Mouse (Mus musculus) hindlimb bud, embryonic 11.5 days (tissue): ENCODE measurements around the gene Ect2.

Experiments used
- DNase-seq: peaks from one replicate; pipeline ENCODE4 v3.0.0-alpha.2; 2012; ENCODE audit warnings: low read depth, low spot score; ENCODE audit errors: extremely low spot score

Ect2 gene

GRCm38 (mm10) chr3:27158910-27159309 lies 5.2 kb upstream of the Ect2 start:
- DNase-seq, result no peak

- no peak for DNase-seq
Measured at GRCm38 (mm10) chr3:27156594-27156949, 2.9 kb upstream of the Ect2 start.

GRCm38 (mm10) chr3:27155856-27156593 lies 2.3 kb upstream of the Ect2 start:
- no peak for DNase-seq

GRCm38 (mm10) chr3:27155051-27155855 lies 1.6 kb upstream of the Ect2 start:
- no peak for DNase-seq

GRCm38 (mm10) chr3:27154280-27154679 lies 602 bp upstream of the Ect2 start:
- no peak for DNase-seq

- DNase-seq, result no peak
Measured at GRCm38 (mm10) chr3:27153191-27153671, 447 bp downstream of the Ect2 start.

DNA sequence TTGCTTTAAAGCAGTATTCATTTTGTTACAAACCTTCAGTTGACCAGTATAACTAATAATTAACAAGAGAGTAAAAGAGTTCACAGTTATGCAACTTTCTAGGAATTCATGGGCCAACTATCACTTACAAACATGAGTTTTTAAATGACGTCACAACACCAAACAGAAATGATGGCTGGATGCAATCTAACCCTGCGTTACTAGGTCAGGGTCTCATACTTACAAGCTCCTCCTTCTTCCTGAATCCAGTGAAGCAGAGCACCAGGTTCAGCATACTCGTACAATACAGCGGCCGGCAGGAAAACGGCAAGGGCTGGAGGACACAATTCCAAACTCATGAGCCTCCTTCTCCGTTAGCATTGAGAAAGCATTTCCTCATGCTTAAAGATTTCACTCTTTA lies 7.9 kb downstream of the Ect2 start:
- no peak for DNase-seq

DNA sequence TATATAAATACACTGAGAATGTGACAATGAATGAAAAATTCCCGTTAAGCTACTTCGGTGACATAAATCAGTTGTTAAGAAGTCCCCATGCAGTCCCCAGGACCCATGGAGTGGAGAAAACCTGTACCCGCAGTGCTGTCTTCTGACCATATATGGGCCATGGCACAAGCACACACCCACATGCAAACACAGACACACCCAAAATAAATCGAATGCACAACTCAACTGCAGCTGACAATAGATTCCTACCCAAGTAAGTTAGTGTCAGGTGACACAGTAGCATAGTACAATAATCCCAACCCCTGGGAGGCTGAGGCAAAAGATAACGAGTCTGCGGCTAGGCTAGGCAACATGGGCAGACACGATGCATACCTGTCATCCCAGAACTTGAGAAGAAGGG lies 10.1 kb downstream of the Ect2 start:
- DNase-seq, result no peak

DNA sequence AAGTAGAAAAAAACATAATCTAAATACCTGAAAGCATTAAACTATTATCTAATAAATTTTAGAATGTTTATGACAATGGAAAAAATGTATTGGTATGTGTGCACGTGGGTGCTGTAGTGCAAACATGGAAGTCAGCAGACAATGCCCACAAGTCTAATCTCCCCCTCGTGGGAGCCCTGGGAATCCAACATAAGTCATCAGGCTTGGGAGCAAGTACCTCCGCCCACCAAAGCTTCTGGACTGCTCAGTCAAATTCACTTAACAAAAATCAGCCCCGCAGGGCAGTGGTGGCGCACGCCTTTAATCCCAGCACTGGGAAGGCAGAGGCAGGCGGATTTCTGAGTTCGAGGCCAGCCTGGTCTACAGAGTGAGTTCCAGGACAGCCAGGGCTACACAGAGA lies 13.6 kb downstream of the Ect2 start:
- DNase-seq, result no peak

DNA sequence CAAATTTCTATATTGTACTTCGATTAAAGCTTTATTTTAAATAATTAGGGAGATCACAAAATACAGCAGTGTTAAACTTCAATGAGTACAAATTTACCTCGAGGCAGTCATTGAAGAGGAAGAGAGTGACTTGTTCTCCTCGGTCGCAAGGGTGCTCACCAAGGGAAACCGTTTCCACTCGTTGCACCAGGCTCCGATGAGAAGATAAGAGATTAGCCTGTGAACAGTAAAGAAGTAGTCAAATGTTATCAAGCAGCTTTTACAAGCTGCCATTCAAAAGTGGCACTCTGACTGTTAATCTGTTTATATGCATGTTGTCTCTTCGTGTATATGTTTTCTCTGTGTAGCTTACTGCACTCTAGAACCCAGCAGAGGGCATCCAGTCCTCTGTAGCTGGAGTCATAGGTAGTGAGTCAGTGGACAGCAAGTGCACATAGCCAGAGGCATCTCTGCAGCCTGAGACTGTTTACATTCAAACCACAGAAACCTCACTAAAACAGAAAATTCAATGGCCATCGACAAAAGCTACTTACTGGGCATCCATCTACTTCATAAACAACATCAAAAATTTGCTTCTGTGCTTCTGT lies 31.7 kb downstream of the Ect2 start:
- no peak for DNase-seq

- DNase-seq, result no peak
Measured at GRCm38 (mm10) chr3:27120932-27121331, 32.7 kb downstream of the Ect2 start.

DNA sequence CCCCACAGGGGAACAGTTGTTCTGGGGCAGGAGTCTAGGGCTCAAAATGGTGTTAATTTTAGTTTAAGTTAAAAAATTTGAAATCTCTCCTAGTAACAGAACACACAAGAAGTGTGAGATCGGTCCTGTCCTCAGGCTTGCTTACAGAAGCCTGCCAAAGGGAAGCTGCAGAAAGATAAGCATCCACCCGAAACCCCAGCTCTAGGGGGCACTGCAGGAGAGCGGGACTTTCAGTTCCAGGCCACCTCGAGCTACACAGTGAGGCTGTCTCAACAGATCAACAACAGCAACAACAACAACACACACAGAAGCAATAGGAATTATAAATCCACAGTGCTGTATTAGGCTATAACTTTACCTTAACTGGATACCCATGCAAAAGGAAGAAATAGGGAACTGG lies 35.5 kb downstream of the Ect2 start:
- no peak for DNase-seq

DNA sequence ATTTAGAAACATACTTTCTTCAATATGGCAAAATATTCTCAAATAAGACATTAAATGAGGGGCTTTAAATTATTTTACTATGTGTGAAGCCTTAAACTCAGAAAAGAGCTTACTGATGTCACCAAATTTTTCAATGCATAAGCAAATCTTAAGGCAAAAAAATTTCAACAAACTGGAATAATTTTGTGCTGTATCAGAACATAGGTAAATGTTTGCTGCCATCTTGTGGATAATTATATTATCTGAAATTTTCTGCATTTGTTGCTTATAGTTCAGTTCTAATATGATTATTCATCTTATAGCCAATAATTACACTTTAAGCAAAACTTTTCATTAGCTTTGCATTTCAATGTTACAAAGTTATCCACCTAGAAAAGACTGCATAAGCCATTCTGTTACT lies 42.8 kb downstream of the Ect2 start:
- no peak for DNase-seq

- DNase-seq, result no peak
Measured at GRCm38 (mm10) chr3:27109109-27109508, 44.6 kb downstream of the Ect2 start.

DNA sequence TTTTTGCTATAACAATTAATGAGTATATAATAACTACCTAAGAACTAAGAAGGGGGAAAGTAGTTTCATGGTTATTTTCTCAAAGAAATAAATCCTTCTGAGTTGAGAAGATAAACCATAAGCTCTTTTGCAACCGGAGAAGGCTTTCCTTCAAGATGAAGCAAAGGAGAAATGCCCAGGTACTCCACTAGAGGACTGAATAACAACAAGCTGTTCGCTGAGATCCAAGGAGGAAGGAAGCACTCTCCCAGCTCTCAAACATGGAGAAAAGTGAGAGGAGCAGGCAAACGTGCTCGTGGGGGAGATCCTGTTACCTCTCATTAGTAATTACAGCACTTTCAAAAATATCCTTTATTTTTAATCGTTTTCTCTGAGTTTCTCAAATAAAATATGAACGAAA lies 46.5 kb downstream of the Ect2 start:
- no peak for DNase-seq

DNA sequence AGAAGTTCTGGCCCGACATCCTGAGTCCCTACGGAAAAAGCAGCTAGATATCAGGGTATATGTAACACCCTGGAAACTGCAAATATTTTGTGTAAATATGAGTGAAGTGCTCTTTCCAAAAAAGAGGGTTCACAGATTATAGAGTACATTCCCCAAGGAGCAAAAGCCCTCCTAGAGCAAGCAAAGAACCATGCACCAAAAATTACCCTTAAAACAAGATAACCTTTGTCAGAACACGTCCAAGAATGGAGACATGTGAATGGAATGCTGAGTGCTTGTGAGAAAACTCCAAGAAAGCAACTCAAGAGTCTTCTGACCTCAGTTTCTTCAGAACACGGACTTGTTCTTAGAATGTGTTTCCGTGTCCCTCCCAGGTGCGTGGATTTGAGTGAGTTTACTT lies 50.7 kb downstream of the Ect2 start:
- DNase-seq, result no peak

DNA sequence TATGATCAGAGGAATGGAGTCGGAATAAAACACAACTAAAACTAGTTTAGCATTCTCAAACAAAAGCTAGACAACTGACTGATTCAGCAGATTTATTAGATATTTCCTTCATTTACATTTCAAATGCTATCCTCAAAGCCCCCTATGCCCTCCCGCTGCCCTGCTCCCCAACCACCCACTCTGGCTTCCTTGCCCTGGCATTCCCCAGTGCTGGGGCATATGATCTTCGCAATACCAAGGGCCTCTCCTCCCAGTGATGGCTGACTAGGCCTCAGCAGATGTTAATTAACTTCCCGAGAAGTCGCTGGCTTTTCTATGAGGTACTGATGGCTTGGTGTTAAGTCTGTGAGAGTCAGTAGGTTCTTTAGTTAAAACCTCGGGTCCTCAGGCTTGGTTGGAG lies 55.0 kb downstream of the Ect2 start:
- DNase-seq, result no peak

DNA sequence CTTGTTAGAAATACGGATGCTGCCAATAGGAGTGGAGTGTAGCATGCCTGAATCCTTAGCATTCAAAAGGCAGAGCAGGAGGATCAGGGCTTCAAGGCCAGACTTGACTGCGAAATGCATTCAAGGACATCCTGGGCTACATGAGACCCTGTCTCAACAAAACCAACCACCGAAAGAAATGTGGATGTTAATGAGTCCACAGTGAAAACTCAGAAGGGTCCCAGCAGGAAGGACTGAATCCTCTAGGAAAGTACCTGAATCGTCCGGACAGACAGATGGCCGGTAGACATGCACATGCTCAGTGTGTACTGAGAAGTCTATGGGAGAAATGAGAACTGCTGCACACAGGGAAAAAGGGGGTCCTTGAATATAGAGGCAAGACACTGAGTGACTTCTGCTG lies 67.5 kb downstream of the Ect2 start:
- no peak for DNase-seq

- DNase-seq, result no peak
Measured at GRCm38 (mm10) chr3:27081229-27082060, 72.2 kb downstream of the Ect2 start.

DNA sequence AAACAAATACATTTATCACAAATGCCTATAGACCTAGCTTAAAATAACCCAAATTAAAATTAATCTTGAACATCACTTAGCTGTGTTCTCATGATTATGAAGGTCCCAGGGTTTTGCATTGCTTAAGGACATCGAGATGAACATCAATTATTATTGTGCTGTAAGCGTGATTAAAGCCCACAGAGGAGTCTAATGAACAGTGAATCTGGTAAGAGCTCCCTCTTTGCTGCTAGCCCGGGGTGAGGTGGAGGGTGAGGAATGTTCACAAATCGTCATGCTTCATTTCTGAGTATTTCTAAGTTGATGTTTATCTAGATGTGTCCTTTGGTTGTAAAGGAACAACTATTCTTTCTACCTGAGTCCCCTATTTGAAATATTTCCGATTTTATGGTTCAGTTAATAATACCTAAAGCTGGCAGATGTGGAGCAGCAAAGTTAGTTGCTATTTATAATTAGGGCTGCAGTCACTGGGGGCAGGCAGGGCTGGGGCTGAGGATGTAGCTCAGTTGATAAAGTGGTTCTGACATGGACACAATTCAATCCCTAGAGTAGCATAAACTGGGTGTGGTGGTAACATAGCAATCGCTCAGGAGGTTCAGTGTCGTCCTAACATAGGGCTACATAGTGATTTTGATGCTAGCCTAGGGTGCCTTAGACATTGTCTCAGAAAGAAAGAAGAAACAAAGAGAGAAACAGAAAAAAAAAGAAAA lies 73.5 kb downstream of the Ect2 start:
- no peak for DNase-seq

- DNase-seq, result no peak
Measured at GRCm38 (mm10) chr3:27073884-27074283, 79.8 kb downstream of the Ect2 start.
